Comparison of ENCODE assay signal across 14 mouse cellular contexts in genomic region chr2:166168868-166169267, GRCm38 (mm10). TPM values are rescaled to one million over a fixed set of nuclear protein-coding genes. Genes with fewer than 3 reads are reported as not detected.
A peak's percentile ranks its signal among the peaks of the same experiment; 100 is the strongest.
DNase-seq lines count a peak whose midpoint lies in the region; ATAC-seq lines count a peak whose summit lies in the region.
"Had no signal": no experiment of that assay in that cellular context is flagged by ENCODE, and none has a peak within 500 bp of the region (broad histone marks: within the 10 kb centered on the region; RNA-seq: fewer than 3 reads in every experiment).

No protein-coding gene starts in this region.

- no peak overlapping the region for H3K4me2 ChIP-seq in hindbrain, embryonic 12.5 days (replicated peaks)
- no peak overlapping the region for H3K4me2 ChIP-seq in midbrain, embryonic 12.5 days (replicated peaks)

- WGBS in hindbrain, embryonic 12.5 days, result 8% methylated on average over 7 of the region's 7 CpGs
- 21% methylated on average over 7 of the region's 7 CpGs for WGBS in midbrain, embryonic 12.5 days

- H3K9me3 ChIP-seq in hindbrain, embryonic 12.5 days (replicated peaks), result no peaks in the 10 kb centered on the region
- H3K9me3 ChIP-seq in midbrain, embryonic 12.5 days, result no peaks in the 10 kb centered on the region

- H3K4me3 ChIP-seq in hindbrain, embryonic 12.5 days, result no peak overlapping the region
- no peak overlapping the region for H3K4me3 ChIP-seq in midbrain, embryonic 12.5 days
- H3K4me3 ChIP-seq: layer of hippocampus, adult 2 months had no signal

- peak; percentile 69 for DNase-seq in embryo, embryonic 10 days (ENCODE audit: low spot score)
- no peak for DNase-seq in embryo, embryonic 9.5 days (ENCODE audit: extremely low spot score)
- DNase-seq in ZHBTc4 (ENCODE audit: low read depth, low spot score), result peak; percentile 83
- DNase-seq in spleen, postnatal 4 days (ENCODE audit: low spot score in 2 of 2), result no peak
- DNase-seq in ovary, postnatal 36 days (ENCODE audit: low spot score), result no peak
- DNase-seq in right cerebral cortex, postnatal 14 days, result no peak
- DNase-seq: adrenal gland, adult 2 months; heart, adult 11 months; liver; lung, postnatal 14 days; thymus, postnatal 25 days had no signal

- 0 out of 2 replicates have a peak overlapping the region, but pooled peaks have one; percentile 23 for H3K27ac ChIP-seq in hindbrain, embryonic 12.5 days
- H3K27ac ChIP-seq in midbrain, embryonic 12.5 days (replicated peaks), result no peak overlapping the region
- H3K27ac ChIP-seq: layer of hippocampus, adult 2 months had no signal

- peak; percentile 33; the same call in 1 of the 2 replicates for ATAC-seq in hindbrain, embryonic 12.5 days (ENCODE audit: low FRiP score)
- 0 out of 2 replicates have a peak, but pooled peaks have one; percentile 27 for ATAC-seq in midbrain, embryonic 12.5 days (ENCODE audit: low FRiP score, low read depth)

- H3K36me3 ChIP-seq in hindbrain, embryonic 12.5 days, result no peaks in the 10 kb centered on the region
- H3K36me3 ChIP-seq in midbrain, embryonic 12.5 days, result no peaks in the 10 kb centered on the region

- H3K4me1 ChIP-seq in hindbrain, embryonic 12.5 days, result peaks cover 32% of the 10 kb centered on the region
- H3K4me1 ChIP-seq in midbrain, embryonic 12.5 days, result peaks cover 18% of the 10 kb centered on the region

- peaks cover 57% of the 10 kb centered on the region for H3K27me3 ChIP-seq in hindbrain, embryonic 12.5 days
- H3K27me3 ChIP-seq in midbrain, embryonic 12.5 days, result peaks cover 73% of the 10 kb centered on the region

- no peak overlapping the region for H3K9ac ChIP-seq in hindbrain, embryonic 12.5 days
- no peak overlapping the region for H3K9ac ChIP-seq in midbrain, embryonic 12.5 days (replicated peaks)

RNA-seq across cellular contexts. Expression of gene Sulf2, which starts 13.4 kb away (rescaled TPM):
- 185 and 186 TPM in 2 replicates for polyA plus RNA-seq in hindbrain, embryonic 12.5 days (2016; fragmentation: Nextera tagmentation; extraction: Ambion mirVana)
- polyA plus RNA-seq in midbrain, embryonic 12.5 days (2016; fragmentation: Nextera tagmentation; extraction: Ambion mirVana), result 76.1 and 113 TPM in 2 replicates

Comparison
In these comparisons a context has a peak if more than half of its experiments do, and no peak if none do; other contexts are left out.
1. DNase-seq: peak in embryo, embryonic 10 days (single experiment) and ZHBTc4 (single experiment); none in embryo, embryonic 9.5 days (single experiment), spleen, postnatal 4 days (0 of 2), ovary, postnatal 36 days (single experiment) and right cerebral cortex, postnatal 14 days (single experiment).